Mouse (Mus musculus) kidney, adult 2 months (tissue): ENCODE results near the gene Cage1.

Experiments used
- CTCF ChIP-seq: fragments of 200-500 bp; conservative IDR thresholded peaks from 2 replicates; pipeline ENCODE4 v1.5.1; 2011; ENCODE audit warnings: low read depth, mild to moderate bottlenecking, control low read depth, low read length, moderate library complexity, mixed read lengths; ENCODE audit not compliant: insufficient read depth, insufficient read length
- POLR2A ChIP-seq: fragments of 200-500 bp; IDR thresholded peaks from one replicate; pipeline ENCODE4 v1.6.1; 2011; ENCODE audit warnings: low read depth, low read length, control low read depth

GRCm38 (mm10) chr13:38010444-38010910 lies 26.4 kb downstream of the Cage1 start:
- TF ChIP-seq POLR2A (no peak), CTCF (no peak)
